Mouse (Mus musculus): Measurements from ENCODE around the gene Camk1. TPM values are rescaled to one million over a fixed set of nuclear protein-coding genes. Genes with fewer than 3 reads are reported as not detected.

The Camk1 gene
- total and polyA plus RNA-seq, 2 experiments from 2014 or later = 102 to 132 TPM

DNA sequence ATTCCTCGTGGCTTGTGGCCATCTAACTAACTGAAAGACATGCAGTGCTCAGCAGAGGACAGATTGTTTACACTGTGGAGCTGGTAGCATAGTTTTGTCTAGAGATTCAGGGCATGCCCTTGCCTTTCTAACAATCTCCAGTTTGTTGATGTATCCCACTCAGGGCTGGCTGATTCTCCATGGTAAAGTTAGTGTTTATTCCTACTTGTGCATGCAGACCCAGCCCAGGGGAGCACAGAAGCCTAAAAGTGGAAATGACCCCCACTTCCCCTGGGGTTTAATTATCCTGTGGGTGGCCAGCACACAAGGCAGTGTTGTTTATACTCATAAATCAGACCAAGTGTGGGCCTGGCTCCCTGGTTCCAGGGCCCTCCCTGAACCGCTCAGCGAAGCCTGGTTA is 42.2 kb upstream of the Camk1 start:
- WGBS = 79% methylated on average over 3 of the region's 3 CpGs
- H3K4me3 ChIP-seq (ENCODE audit: low read depth, low read length) = no peak overlapping the region
- no peaks in the 10 kb centered on the region for H3K9me3 ChIP-seq (ENCODE audit: low read length)
- no peaks in the 10 kb centered on the region for H3K27me3 ChIP-seq (ENCODE audit: insufficient read depth, low read length)
- H3K27ac ChIP-seq (ENCODE audit: low read depth, low read length) = no peak overlapping the region
- no peak overlapping the region for H3K9ac ChIP-seq (replicated peaks; ENCODE audit: low read length, poor library complexity, severe bottlenecking)
- H3K36me3 ChIP-seq (ENCODE audit: insufficient read depth, low read length) = peaks cover 61% of the 10 kb centered on the region
- H3K4me1 ChIP-seq (ENCODE audit: insufficient read depth, low read length) = no peaks in the 10 kb centered on the region
- ATAC-seq (ENCODE audit: low FRiP score) (no peak), DNase-seq (ENCODE audit: low spot score) (peak; percentile 61)
- no peak for TF ChIP-seq CTCF (IDR thresholded peaks at IDR 0.05)
- no peak overlapping the region for H3K4me2 ChIP-seq (ENCODE audit: low read depth, low read length, poor library complexity, severe bottlenecking)

DNA sequence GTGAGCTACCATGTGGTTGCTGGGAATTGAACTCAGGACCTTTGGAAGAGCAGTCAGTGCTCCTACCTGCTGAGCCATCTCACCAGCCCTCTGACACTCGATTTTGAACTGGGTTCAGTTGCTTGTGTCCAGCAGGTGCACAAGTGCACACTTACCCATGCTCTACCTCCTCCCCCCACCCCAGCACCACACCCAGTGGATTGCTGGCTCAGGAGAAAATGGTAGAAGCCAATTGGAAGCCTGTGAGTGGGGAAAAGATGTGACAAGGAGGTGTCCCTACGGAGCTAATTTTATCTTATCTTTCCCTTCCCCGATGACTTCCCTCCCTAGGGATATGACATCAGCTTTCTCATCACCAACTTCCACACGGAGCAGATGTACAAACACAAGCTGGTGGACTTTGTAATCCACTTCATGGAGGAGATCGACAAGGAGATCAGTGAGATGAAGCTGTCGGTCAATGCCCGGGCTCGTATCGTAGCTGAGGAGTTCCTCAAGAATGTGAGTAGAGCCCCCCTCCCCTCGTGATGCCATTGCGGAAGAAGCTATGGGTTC is 41.5 kb upstream of the Camk1 start:
- no peak for TF ChIP-seq CTCF (IDR thresholded peaks at IDR 0.05)
- Histone ChIP-seq H3K4me1 (ENCODE audit: insufficient read depth, low read length) (no peaks in the 10 kb centered on the region), H3K36me3 (ENCODE audit: insufficient read depth, low read length) (peaks cover 64% of the 10 kb centered on the region), H3K9ac (replicated peaks; ENCODE audit: low read length, poor library complexity, severe bottlenecking) (no peak overlapping the region), H3K4me2 (ENCODE audit: low read depth, low read length, poor library complexity, severe bottlenecking) (no peak overlapping the region), H3K27ac (ENCODE audit: low read depth, low read length) (0 out of 2 replicates have a peak overlapping the region, but pooled peaks have one; percentile 18), H3K9me3 (ENCODE audit: low read length) (no peaks in the 10 kb centered on the region), H3K4me3 (ENCODE audit: low read depth, low read length) (no peak overlapping the region), H3K27me3 (ENCODE audit: insufficient read depth, low read length) (no peaks in the 10 kb centered on the region)
- DNase-seq (ENCODE audit: low spot score) (no peak), ATAC-seq (ENCODE audit: low FRiP score) (no peak)
- 78% methylated on average over 11 of the region's 11 CpGs for WGBS

DNA sequence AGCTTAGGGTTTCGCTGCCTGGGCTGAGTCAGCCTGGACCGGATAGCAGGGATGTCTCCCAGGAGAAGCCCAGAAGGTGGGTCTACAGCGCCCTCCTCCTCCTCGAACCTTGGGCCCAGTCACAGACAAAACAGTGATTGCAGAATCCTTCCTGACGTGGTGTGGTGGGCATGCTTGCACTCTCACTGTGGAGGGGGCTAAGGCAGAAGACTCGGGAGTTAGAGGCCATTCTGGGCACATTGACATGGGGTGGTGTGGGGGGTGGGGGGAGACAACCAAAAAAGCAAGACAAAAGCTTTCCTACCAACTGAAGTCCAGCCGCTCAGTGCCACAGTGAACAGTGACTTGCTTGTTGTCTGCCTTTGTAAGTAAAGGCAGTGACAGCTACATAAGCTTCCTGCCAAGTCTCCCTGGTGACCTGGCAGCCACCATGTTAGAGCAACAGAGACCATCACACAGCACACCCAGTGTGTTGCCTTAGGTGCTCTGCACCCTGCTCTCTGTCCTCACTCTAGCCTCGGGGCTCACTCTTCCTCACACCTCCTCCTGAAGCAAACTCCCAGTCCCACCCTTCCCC is 40.7 kb upstream of the Camk1 start:
- Histone ChIP-seq H3K36me3 (ENCODE audit: insufficient read depth, low read length) (peaks cover 58% of the 10 kb centered on the region), H3K4me1 (ENCODE audit: insufficient read depth, low read length) (no peaks in the 10 kb centered on the region), H3K4me3 (ENCODE audit: low read depth, low read length) (no peak overlapping the region), H3K9me3 (ENCODE audit: low read length) (no peaks in the 10 kb centered on the region), H3K4me2 (ENCODE audit: low read depth, low read length, poor library complexity, severe bottlenecking) (no peak overlapping the region), H3K27me3 (ENCODE audit: insufficient read depth, low read length) (no peaks in the 10 kb centered on the region), H3K27ac (ENCODE audit: low read depth, low read length) (peak overlapping the region; percentile 6; the same call in 1 of the 2 replicates), H3K9ac (replicated peaks; ENCODE audit: low read length, poor library complexity, severe bottlenecking) (no peak overlapping the region)
- ATAC-seq (ENCODE audit: low FRiP score) = peak; percentile 81
- peak; percentile 84 for DNase-seq (ENCODE audit: low spot score)
- 81% methylated on average over 8 of the region's 8 CpGs for WGBS
- TF ChIP-seq CTCF (IDR thresholded peaks at IDR 0.05) = no peak

DNA sequence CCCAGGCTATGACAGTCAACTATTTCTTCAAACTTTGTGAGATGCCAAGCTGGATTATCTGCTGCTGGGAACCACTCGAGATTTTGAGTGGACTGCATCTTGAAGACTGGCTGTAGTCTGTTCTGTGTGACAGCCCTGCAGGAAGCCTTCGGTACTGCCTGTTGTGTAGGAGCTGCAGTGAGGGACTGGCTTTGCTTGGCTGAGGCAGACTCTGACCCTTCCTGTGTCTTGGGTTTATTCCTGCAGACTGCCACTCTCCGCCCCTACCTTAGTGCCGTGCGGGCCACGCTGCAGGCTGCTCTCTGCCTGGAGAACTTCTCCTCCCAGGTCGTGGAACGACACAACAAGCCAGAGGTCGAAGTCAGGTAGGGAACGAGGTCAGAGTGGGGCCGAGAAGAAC is 36.7 kb upstream of the Camk1 start:
- DNase-seq (ENCODE audit: low spot score) (no peak), ATAC-seq (ENCODE audit: low FRiP score) (no peak)
- WGBS = 92% methylated on average over 11 of the region's 11 CpGs
- Histone ChIP-seq H3K4me2 (ENCODE audit: low read depth, low read length, poor library complexity, severe bottlenecking) (no peak overlapping the region), H3K9ac (replicated peaks; ENCODE audit: low read length, poor library complexity, severe bottlenecking) (no peak overlapping the region), H3K36me3 (ENCODE audit: insufficient read depth, low read length) (peaks cover 32% of the 10 kb centered on the region), H3K27me3 (ENCODE audit: insufficient read depth, low read length) (no peaks in the 10 kb centered on the region), H3K4me1 (ENCODE audit: insufficient read depth, low read length) (no peaks in the 10 kb centered on the region; the same call in 1 of the 2 replicates), H3K27ac (ENCODE audit: low read depth, low read length) (no peak overlapping the region), H3K4me3 (ENCODE audit: low read depth, low read length) (no peak overlapping the region), H3K9me3 (ENCODE audit: low read length) (no peaks in the 10 kb centered on the region)
- peak; percentile 14; the same call in 1 of the 2 replicates for TF ChIP-seq CTCF (IDR thresholded peaks at IDR 0.05)

DNA sequence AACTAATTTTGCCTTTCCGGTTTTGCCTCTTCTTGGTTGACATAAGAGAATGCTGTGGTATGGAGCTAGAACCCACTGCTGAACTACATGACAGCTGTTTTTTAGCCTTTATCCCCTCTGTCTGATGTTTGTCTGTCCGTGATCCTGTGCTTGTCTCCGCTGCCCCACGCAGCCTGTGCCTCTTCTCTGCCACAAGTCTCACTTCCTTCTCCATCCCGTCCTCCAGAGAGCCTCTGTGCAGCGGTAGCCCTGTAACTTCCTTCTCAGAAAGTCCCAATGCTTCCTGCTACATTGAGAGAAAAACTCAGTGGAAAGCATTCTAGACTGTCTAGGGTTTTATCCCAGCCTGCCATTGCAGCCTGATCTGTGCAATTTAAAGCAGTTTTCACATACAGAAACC is 35.5 kb upstream of the Camk1 start:
- Histone ChIP-seq H3K4me3 (ENCODE audit: low read depth, low read length) (peak overlapping the region; percentile 99; the same call in 1 of the 2 replicates), H3K9me3 (ENCODE audit: low read length) (no peaks in the 10 kb centered on the region), H3K4me2 (ENCODE audit: low read depth, low read length, poor library complexity, severe bottlenecking) (peak overlapping the region; percentile 95; the same call in 1 of the 2 replicates), H3K9ac (replicated peaks; ENCODE audit: low read length, poor library complexity, severe bottlenecking) (no peak overlapping the region), H3K27me3 (ENCODE audit: insufficient read depth, low read length) (no peaks in the 10 kb centered on the region), H3K4me1 (ENCODE audit: insufficient read depth, low read length) (no peaks in the 10 kb centered on the region; the same call in 1 of the 2 replicates), H3K27ac (ENCODE audit: low read depth, low read length) (no peak overlapping the region), H3K36me3 (ENCODE audit: insufficient read depth, low read length) (peaks cover 33% of the 10 kb centered on the region)
- ATAC-seq (ENCODE audit: low FRiP score) (no peak), DNase-seq (ENCODE audit: low spot score) (no peak)
- 85% methylated on average over 6 of the region's 6 CpGs for WGBS
- TF ChIP-seq CTCF (IDR thresholded peaks at IDR 0.05) = no peak
